Mouse (Mus musculus) erythroblast, embryonic 14.5 days (primary cell): Measurements from ENCODE around the gene Ap5m1.

ENCODE experiments used
- GATA1 ChIP-seq: IDR thresholded peaks from 2 replicates; pipeline ENCODE4 v1.6.1; 2012; ENCODE audit warnings: low read length, inconsistent platforms, mixed read lengths
- TAL1 ChIP-seq: IDR thresholded peaks from 3 replicates; pipeline ENCODE4 v1.6.1; 2012; ENCODE audit warnings: low read length, inconsistent platforms, mixed read lengths

GRCm38 (mm10) chr14:49065529-49066273 lies at the start of gene Ap5m1:
- TF ChIP-seq GATA1 (no peak), TAL1 (no peak)
